Mouse (Mus musculus) heart, embryonic 10.5 days (tissue): ENCODE results near the gene Brpf3. TPM values are rescaled to one million over a fixed set of nuclear protein-coding genes. Genes with fewer than 3 reads are reported as not detected.
A peak's percentile ranks its signal among the peaks of the same experiment; 100 is the strongest.

Experiments
- DNase-seq: peaks from one replicate; pipeline ENCODE4 v3.0.0-alpha.2; 2017; ENCODE audit warnings: low spot score
- H3K27ac ChIP-seq: fragments of 300-500 bp; sonication (generic); 2 replicates; pipeline ENCODE4 v1.5.1; 2016; ENCODE audit warnings: mild to moderate bottlenecking
- H3K27me3 ChIP-seq: fragments of 300-500 bp; sonication (generic); 2 replicates; pipeline ENCODE4 v1.6.1; 2016; ENCODE audit warnings: mild to moderate bottlenecking; ENCODE audit not compliant: poor library complexity, insufficient read depth, severe bottlenecking
- H3K36me3 ChIP-seq: fragments of 300-500 bp; sonication (generic); 2 replicates; pipeline ENCODE4 v1.6.1; 2016; ENCODE audit warnings: mild to moderate bottlenecking, moderate library complexity
- H3K4me1 ChIP-seq: fragments of 300-500 bp; sonication (generic); 2 replicates; pipeline ENCODE4 v1.6.1; 2016; ENCODE audit warnings: mild to moderate bottlenecking
- H3K4me3 ChIP-seq: fragments of 300-500 bp; sonication (generic); 2 replicates; pipeline ENCODE4 v1.5.1; 2016; ENCODE audit warnings: mild to moderate bottlenecking, moderate library complexity
- H3K9me3 ChIP-seq: fragments of 300-500 bp; sonication (generic); 2 replicates; pipeline ENCODE4 v1.6.1; 2016; ENCODE audit warnings: mild to moderate bottlenecking, moderate library complexity
- WGBS: fragments of 180-500 bp; shearing (Covaris S2); methylation state at CpG from one replicate; pipeline ENCODE4 v1.1.7; 2016; 5-methylcytosine and 5-hydroxymethylcytosine counted together
- polyA plus RNA-seq: library from polyadenylated mRNA; unstranded; fragments of >200 nt; fragmentation: Nextera tagmentation; extraction: Ambion mirVana; gene quantifications from 2 replicates; pipeline ENCODE4 v1.2.1, GENCODE M21; 2016

Gene Brpf3
- polyA plus RNA-seq, 1 experiment from 2014 or later, result 14.1 TPM

DNA sequence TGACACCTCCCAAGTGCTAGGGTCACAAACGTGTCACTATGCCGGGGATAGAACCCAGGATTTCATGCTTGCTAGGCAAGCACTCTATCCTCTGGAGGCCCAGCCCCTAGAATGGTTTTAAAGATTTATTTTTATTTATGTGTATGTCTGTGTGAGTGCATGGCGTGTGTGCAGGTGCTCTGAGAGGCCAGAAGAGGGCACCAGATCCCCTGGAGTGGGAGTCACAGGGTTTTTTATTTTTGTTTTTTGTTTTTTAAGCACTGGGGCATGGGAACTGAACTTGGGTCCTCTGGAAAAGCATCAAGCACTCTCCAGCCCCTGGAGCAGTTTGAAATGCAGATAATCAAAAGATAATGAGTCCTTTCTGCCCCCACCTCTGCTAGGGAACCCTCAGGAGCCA lies 24.1 kb upstream of the Brpf3 start:
- Histone ChIP-seq H3K9me3 (peaks cover 3% of the 10 kb centered on the region), H3K27ac (no peak overlapping the region), H3K27me3 (peaks cover 7% of the 10 kb centered on the region; the same call in 1 of the 2 replicates), H3K4me3 (no peak overlapping the region), H3K36me3 (no peaks in the 10 kb centered on the region), H3K4me1 (peaks cover 14% of the 10 kb centered on the region)
- WGBS, result 81% methylated on average over 3 of the region's 3 CpGs
- DNase-seq, result no peak

DNA sequence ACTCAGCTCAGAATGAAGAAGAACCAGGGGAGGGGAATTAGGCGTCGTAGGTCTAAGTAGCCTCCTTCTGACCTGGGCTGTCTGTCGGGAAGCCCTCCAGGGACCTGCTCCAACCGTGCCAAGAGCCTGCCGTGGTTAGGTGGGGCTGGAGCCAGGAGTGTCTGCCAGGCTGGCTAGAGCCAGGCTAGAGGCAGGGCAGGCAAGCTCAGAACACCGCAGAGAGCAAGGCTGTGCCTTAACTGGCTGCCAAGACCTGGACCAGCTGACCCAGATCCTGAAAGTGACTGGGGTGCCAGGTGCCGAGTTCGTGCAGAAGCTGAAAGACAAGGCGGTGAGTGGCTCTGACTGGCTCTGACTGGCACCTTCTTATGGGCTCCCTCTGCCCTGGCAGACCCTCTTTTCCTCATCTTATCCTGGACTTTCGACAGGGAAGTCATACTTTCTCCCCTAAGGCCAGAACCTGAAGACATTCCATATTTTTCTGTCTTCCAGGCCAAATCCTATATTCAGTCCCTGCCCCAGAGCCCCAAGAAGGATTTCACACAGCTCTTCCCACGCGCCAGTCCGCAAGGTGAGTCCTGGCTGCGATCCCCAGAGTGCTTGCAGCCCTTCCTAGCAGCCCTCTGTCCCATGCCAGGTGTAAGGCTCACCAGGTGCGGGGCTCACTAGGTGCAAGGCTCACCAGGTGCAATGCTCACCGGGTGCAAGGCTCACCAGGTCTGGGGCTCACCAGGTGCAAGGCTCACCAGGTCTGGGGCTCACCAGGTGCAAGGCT lies 23.5 kb upstream of the Brpf3 start:
- H3K9me3 ChIP-seq, result peaks cover 3% of the 10 kb centered on the region
- H3K27me3 ChIP-seq, result peaks cover 6% of the 10 kb centered on the region; the same call in 1 of the 2 replicates
- DNase-seq, result no peak
- no peak overlapping the region for H3K27ac ChIP-seq
- 83% methylated on average over 16 of the region's 16 CpGs for WGBS
- peaks cover 14% of the 10 kb centered on the region for H3K4me1 ChIP-seq
- H3K4me3 ChIP-seq, result no peak overlapping the region
- no peaks in the 10 kb centered on the region for H3K36me3 ChIP-seq

DNA sequence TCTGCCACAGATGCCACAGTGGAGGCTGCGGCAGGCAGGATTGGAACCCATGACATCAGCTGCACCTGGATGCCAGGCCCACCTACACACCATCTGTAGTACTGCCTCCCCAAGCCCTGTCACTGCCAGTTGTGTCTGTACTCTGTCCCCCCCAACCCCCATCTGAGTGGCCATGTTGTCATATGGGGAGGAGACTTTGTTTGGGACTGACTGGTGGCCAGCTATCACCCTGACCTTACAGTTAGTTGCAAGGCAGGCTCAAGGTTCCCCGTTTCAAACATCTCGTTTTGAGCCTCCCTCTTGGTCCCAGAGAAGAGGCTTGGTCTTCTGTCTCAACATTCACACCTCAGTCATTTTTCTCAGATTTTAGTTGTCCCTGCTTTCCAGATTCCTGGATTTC lies 21.2 kb upstream of the Brpf3 start:
- H3K27me3 ChIP-seq, result peaks cover 6% of the 10 kb centered on the region; the same call in 1 of the 2 replicates
- no peak overlapping the region for H3K4me3 ChIP-seq
- no peak overlapping the region for H3K27ac ChIP-seq
- no peaks in the 10 kb centered on the region for H3K36me3 ChIP-seq
- no peak for DNase-seq
- WGBS, result 82% methylated on average over 3 of the region's 3 CpGs
- peaks cover 14% of the 10 kb centered on the region for H3K4me1 ChIP-seq
- no peaks in the 10 kb centered on the region for H3K9me3 ChIP-seq

DNA sequence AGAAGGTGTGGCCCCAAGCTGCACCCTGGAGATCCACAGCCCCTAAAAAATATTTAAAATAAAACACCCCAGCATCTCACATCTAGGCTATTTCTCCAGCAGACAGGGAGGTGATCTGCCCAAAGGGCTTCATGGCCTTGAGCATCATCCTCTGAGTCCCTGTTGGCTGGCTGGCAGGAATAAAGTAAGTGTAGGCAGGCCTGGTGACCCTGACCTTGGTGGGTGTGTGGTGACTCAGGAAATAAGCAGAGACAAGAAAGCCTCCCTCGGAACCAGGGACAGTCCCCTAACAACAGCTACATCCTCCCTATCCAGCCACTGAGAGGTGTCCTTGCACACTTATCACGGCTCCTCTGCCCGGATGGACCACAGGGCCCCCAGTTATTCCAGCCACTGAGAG lies 20.1 kb upstream of the Brpf3 start:
- Histone ChIP-seq H3K27me3 (peaks cover 6% of the 10 kb centered on the region; the same call in 1 of the 2 replicates), H3K9me3 (no peaks in the 10 kb centered on the region), H3K4me1 (peaks cover 14% of the 10 kb centered on the region), H3K4me3 (no peak overlapping the region), H3K36me3 (no peaks in the 10 kb centered on the region), H3K27ac (peak overlapping the region; percentile 63)
- 41% methylated on average over 3 of the region's 3 CpGs for WGBS
- DNase-seq, result no peak

DNA sequence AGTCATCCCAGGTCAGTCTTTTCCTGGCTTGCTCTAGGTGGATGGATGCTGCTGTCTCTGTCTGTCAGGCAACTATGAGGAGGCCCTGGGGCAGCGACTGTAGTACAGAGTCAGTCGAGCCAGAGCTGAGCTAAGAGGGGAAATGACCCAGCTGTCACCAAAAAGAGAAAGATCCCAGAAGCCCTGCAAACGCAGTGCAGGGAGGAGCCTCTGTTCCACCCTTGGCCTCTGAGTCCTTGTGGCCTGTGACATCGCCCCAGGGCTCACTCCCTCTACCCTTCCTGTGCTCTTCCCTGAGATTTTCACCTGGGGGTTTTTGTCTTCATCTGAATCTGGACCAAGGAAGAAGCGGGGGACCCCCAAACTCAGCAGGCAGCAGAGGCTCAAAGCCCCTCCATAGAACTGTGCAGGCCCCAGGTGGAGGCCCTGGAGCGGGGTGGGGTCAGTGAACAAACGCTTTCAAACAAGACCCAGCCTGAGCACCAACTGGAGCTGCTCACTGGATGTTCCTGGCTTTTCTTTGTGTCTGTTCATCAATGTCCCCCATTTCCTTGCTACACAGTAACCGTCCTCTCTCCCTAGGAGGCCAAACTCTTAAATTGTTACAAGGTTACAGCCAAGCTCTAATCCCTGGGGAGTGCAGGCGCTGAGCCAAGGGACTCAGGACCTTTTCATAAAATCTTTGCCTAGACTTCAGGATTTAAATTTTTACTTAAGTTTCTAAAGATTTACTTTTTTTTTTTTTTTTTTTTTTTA lies 19.4 kb upstream of the Brpf3 start:
- peaks cover 6% of the 10 kb centered on the region; the same call in 1 of the 2 replicates for H3K27me3 ChIP-seq
- peak overlapping the region; percentile 63 for H3K27ac ChIP-seq
- no peak for DNase-seq
- 50% methylated on average over 9 of the region's 9 CpGs for WGBS
- H3K4me1 ChIP-seq, result peaks cover 17% of the 10 kb centered on the region
- no peaks in the 10 kb centered on the region for H3K9me3 ChIP-seq
- H3K4me3 ChIP-seq, result no peak overlapping the region
- no peaks in the 10 kb centered on the region for H3K36me3 ChIP-seq

DNA sequence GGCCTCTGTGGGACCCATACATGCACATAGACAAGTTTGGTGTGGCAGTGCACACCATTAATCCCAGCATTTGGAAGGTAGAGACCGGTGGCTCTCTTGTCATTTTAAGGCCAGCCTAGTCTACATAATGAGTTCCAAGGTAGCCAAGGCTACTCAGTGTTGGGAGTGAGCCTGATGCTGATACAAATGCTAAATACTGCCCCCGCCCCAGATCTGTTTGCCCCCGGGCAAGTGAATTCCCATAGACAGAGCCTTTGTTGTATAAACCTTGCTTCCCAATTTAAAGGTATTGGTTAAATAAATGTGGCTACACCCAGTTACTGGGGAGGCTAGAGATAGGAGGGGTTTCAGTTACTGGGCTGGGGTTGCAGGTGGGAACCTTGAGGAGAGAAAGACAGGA lies 15.9 kb upstream of the Brpf3 start:
- Histone ChIP-seq H3K27me3 (no peaks in the 10 kb centered on the region), H3K4me1 (peaks cover 17% of the 10 kb centered on the region), H3K27ac (no peak overlapping the region), H3K9me3 (no peaks in the 10 kb centered on the region), H3K36me3 (no peaks in the 10 kb centered on the region), H3K4me3 (no peak overlapping the region)
- no peak for DNase-seq
- WGBS, result 83% methylated on average over 3 of the region's 3 CpGs

DNA sequence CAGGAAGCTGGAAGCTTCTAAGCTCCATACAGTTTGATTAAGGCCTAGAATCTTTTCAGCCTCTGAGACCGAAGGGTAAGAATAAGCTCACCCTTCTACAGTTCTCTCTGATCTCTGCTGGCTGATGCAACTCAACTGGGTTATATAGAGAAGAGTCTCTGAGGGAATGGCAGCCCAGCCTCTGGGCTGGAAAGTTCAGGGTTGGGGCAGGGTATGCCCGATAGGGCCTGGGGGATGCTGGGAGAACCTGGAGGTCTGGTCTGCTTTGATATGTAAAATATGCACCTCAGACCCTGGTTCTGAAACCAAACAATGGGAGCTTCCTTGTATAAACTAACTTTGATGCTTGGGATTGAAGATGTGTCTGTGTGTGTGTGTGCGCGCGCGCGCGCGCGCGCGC lies 13.4 kb upstream of the Brpf3 start:
- H3K36me3 ChIP-seq, result no peaks in the 10 kb centered on the region
- no peak overlapping the region for H3K4me3 ChIP-seq
- H3K9me3 ChIP-seq, result no peaks in the 10 kb centered on the region
- H3K27ac ChIP-seq, result no peak overlapping the region
- no peaks in the 10 kb centered on the region for H3K27me3 ChIP-seq
- 94% methylated on average over 12 of the region's 12 CpGs for WGBS
- peaks cover 3% of the 10 kb centered on the region; the same call in 1 of the 2 replicates for H3K4me1 ChIP-seq
- DNase-seq, result no peak

DNA sequence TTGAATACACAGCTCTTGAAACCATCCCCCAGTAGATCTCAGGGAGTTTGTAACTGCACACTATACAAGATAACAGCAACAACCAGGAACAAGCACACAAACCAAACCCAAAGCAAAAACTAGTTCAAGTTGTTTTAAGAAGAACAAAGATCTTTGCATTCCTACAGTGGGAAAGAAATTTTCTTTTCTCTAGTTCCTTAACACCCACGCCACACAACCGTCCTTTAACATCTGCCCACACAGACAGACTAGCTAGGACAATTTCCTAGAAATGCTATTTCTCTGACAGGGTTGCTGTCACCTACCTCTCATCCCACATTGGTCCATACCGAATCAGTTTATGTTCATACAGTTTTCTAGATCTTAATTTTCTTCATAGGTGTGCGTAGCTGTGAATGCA lies 3.9 kb upstream of the Brpf3 start:
- Histone ChIP-seq H3K4me1 (peaks cover 14% of the 10 kb centered on the region), H3K27me3 (peaks cover 3% of the 10 kb centered on the region; the same call in 1 of the 2 replicates), H3K36me3 (no peaks in the 10 kb centered on the region), H3K4me3 (no peak overlapping the region), H3K9me3 (no peaks in the 10 kb centered on the region), H3K27ac (no peak overlapping the region)
- no peak for DNase-seq
- 85% methylated on average over 4 of the region's 4 CpGs for WGBS

DNA sequence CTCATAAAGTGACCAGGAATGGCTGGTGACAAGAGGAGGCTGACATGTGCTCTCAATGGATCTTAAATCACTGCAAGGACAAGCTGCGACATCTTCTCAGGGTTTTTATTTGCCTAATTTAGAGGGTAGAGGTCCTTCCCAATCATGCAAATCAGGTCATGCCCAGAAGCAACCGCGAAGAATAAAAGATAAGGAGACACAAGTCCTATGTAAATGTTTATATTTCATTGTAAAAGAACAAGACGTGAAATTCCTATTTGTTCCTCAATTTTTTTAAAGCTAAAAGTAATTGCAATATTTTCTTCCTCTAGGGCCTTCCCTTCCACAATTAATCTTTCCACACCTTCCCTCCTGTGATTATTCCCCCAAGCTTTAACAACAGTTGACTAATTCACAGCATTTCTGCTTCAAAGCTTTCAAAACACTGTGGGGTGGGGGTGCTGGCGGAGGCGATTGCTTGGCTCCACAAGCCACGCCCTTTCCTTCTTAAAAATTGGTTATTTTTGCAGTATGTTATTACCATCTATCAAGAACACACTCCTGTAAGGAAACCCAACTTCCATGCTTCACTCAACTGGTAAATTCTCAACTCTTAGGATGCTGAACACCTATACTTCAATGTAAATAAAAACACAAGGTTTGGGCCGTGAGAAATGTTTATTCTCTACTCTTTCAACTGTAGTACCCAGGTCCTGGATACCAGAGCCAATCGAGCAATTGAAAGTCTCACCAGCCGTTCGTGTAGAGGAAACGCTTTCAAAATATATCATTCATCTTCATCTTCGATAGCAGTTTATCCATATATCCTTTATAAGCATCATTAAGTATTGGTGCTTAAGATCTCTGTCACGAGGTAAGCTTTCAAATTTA lies 1.4 kb upstream of the Brpf3 start:
- Histone ChIP-seq H3K36me3 (no peaks in the 10 kb centered on the region), H3K9me3 (no peaks in the 10 kb centered on the region), H3K4me3 (peak overlapping the region; percentile 90), H3K4me1 (peaks cover 30% of the 10 kb centered on the region), H3K27me3 (peaks cover 3% of the 10 kb centered on the region; the same call in 1 of the 2 replicates), H3K27ac (peak overlapping the region; percentile 100; the same call in 1 of the 2 replicates)
- no peak for DNase-seq
- WGBS, result 19% methylated on average over 14 of the region's 14 CpGs

DNA sequence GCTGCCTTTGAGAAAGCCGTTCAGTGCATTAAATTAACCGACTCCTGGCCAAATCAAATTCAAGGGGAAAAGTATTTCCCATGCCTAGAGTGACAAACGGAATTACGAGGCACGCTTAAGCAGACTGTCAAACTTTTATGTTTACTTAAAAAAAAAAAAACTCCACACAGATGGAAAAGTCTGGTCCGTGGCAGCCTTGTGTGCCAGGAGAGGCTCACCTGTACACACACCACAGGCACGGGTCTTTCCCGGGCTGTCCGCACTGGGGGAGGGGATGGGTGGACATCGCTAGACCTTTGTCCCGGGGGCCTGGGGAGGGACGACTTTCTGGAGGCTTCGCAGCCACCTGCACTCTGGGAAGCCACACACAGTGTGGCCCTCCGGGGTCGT lies 614 bp upstream of the Brpf3 start:
- peak overlapping the region; percentile 90 for H3K4me3 ChIP-seq
- no peaks in the 10 kb centered on the region for H3K9me3 ChIP-seq
- peak overlapping the region; percentile 100 for H3K27ac ChIP-seq
- H3K36me3 ChIP-seq, result 0 out of 2 replicates have a peak, but pooled peaks cover under 1% of the 10 kb centered on the region
- H3K27me3 ChIP-seq, result peaks cover 3% of the 10 kb centered on the region; the same call in 1 of the 2 replicates
- H3K4me1 ChIP-seq, result peaks cover 30% of the 10 kb centered on the region
- under 1% methylated on average over 15 of the region's 15 CpGs for WGBS
- no peak for DNase-seq

DNA sequence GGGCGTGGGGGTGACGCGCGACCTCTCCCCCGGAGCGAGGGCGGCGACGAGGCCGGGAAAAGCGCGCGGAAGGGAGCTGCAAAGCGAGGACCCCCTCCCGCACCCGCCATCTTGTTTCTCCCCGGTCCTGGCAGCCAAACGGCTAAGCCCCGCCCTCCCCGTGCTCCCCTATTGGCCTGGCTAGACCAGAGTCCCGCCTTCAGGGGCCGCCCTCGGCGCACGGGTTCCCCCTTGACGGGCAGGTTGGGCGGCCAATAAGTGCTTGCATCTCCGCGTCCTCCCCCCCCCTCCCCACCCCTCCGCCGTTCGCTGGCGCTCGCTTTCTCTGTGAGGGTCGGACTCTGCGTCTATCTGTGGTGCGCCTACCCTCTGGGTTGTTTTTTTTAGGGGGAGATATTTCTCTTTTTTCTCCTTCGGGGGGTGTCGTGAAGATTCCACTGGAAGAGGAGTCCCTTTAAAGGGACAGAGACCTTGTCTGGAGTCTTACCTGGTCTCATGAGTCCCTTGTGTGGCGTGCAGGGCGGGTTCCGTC lies 650 bp downstream of the Brpf3 start:
- peak; percentile 99 for DNase-seq
- Histone ChIP-seq H3K27me3 (peaks cover 3% of the 10 kb centered on the region; the same call in 1 of the 2 replicates), H3K4me3 (peak overlapping the region; percentile 90), H3K9me3 (no peaks in the 10 kb centered on the region), H3K36me3 (peaks cover 13% of the 10 kb centered on the region), H3K4me1 (peaks cover 30% of the 10 kb centered on the region), H3K27ac (peak overlapping the region; percentile 100)
- WGBS, result under 1% methylated on average over 34 of the region's 42 CpGs

DNA sequence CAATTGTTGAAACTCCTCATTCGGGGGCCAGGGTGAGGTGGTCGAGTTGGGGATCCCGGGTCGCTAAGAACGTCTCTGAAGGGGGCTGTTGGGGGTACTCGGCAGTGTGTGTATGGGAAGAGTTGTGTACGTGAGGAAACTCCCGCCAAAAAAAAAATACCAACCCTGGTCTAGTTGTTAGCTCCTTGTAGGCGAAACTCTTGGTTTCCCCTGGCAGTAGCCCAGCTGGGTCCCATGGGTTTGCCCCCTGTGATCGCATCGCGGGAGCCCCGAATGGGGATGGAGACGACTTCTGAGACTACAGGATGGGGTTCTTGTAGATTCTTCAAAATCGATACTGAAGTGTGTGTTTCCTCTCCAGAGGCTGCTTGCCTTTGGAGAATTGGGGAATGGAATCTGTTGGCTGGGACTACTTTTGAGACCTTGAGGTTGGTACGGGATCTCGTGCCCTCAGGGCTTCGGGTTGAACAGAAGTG lies 1.2 kb downstream of the Brpf3 start:
- Histone ChIP-seq H3K27me3 (peaks cover 3% of the 10 kb centered on the region; the same call in 1 of the 2 replicates), H3K36me3 (peaks cover 18% of the 10 kb centered on the region), H3K27ac (peak overlapping the region; percentile 100), H3K4me3 (peak overlapping the region; percentile 90), H3K9me3 (no peaks in the 10 kb centered on the region), H3K4me1 (peaks cover 30% of the 10 kb centered on the region)
- no peak for DNase-seq
- WGBS, result 2% methylated on average over 18 of the region's 18 CpGs
